Mouse (Mus musculus) bone marrow, adult 2 months (tissue): ENCODE measurements around the gene Cfb.
A peak's percentile ranks its signal among the peaks of the same experiment; 100 is the strongest.

Experiments
- CTCF ChIP-seq: fragments of 200-500 bp; IDR thresholded peaks from 2 replicates; pipeline ENCODE4 v1.5.1; 2011; ENCODE audit warnings: low read length, control low read depth; ENCODE audit not compliant: control insufficient read depth, insufficient read depth
- POLR2A ChIP-seq: fragments of 200-500 bp; IDR thresholded peaks from 2 replicates; pipeline ENCODE4 v1.6.1; 2011; ENCODE audit warnings: low read depth, mild to moderate bottlenecking, control low read depth, low read length, borderline replicate concordance; ENCODE audit not compliant: control insufficient read depth

- TF ChIP-seq POLR2A (0 out of 2 replicates have a peak, but pooled peaks have one; percentile 16), CTCF (no peak)
Measured at GRCm38 (mm10) chr17:34837464-34838324, 24.6 kb downstream of the Cfb start.
